Mouse (Mus musculus) layer of hippocampus, adult 8-10 months (tissue): ENCODE data around the gene Kif9. TPM values are rescaled to one million over a fixed set of nuclear protein-coding genes. Genes with fewer than 3 reads are reported as not detected.

Source experiments
- DNase-seq, 2 experiments: peaks; one replicate each; pipeline ENCODE4 v3.0.0; 2022; ENCODE audit warnings: low spot score in 2 of 2
- total RNA-seq, 4 experiments: library from RNA; stranded (reverse); gene quantifications; 2 replicates each; pipeline ENCODE4 v1.2.4; 2022

Gene Kif9
- total RNA-seq, result 1 to 10 TPM; 3.8 to 5.6 (median 4.7) TPM

- DNase-seq, result peak; percentile 96 to 99
Observed at GRCm38 (mm10) chr9:110476124-110477091, at the start of gene Kif9, which contains the start of gene Klhl18. TSS of gene Kif9 (plus strand) at chr9:110476958. TSS of gene Klhl18 (minus strand) at chr9:110476694.

GRCm38 (mm10) chr9:110431241-110431640 lies 45.5 kb upstream of the Kif9 start:
- DNase-seq, result peak; percentile 44 to 60

- no peak for DNase-seq
Observed at GRCm38 (mm10) chr9:110433045-110433444, 43.7 kb upstream of the Kif9 start.

- DNase-seq, result no peak
Observed at GRCm38 (mm10) chr9:110436041-110436440, 40.7 kb upstream of the Kif9 start.

- no peak for DNase-seq
Observed at GRCm38 (mm10) chr9:110440049-110440448, 36.7 kb upstream of the Kif9 start.

- no peak for DNase-seq
Observed at GRCm38 (mm10) chr9:110440559-110440958, 36.2 kb upstream of the Kif9 start.

- DNase-seq, result no peak
Observed at GRCm38 (mm10) chr9:110448356-110448755, 28.4 kb upstream of the Kif9 start.

- peak; percentile 74 to 80 for DNase-seq
Observed at GRCm38 (mm10) chr9:110448857-110449617, 27.7 kb upstream of the Kif9 start.

- DNase-seq, result no peak
Observed at GRCm38 (mm10) chr9:110452523-110452922, 24.2 kb upstream of the Kif9 start.

- no peak for DNase-seq
Observed at GRCm38 (mm10) chr9:110457926-110458325, 18.8 kb upstream of the Kif9 start.

- no peak for DNase-seq
Observed at GRCm38 (mm10) chr9:110459145-110459727, 17.5 kb upstream of the Kif9 start.

GRCm38 (mm10) chr9:110460884-110461815 lies 15.6 kb upstream of the Kif9 start:
- no peak for DNase-seq

- no peak for DNase-seq
Observed at GRCm38 (mm10) chr9:110462321-110462720, 14.4 kb upstream of the Kif9 start.

GRCm38 (mm10) chr9:110463983-110464591 lies 12.7 kb upstream of the Kif9 start:
- DNase-seq, result no peak

GRCm38 (mm10) chr9:110465336-110465735 lies 11.4 kb upstream of the Kif9 start:
- no peak for DNase-seq

GRCm38 (mm10) chr9:110466179-110466578 lies 10.6 kb upstream of the Kif9 start:
- no peak for DNase-seq

- DNase-seq, result no peak
Observed at GRCm38 (mm10) chr9:110477951-110478350, 1.2 kb downstream of the Kif9 start.

GRCm38 (mm10) chr9:110478639-110479038 lies 1.9 kb downstream of the Kif9 start:
- no peak for DNase-seq

- no peak for DNase-seq
Observed at GRCm38 (mm10) chr9:110488841-110489240, 12.1 kb downstream of the Kif9 start.

- DNase-seq, result no peak
Observed at GRCm38 (mm10) chr9:110490913-110491312, 14.2 kb downstream of the Kif9 start.
